Mouse (Mus musculus) embryo, embryonic 11 days (tissue): ENCODE results near the gene Nobox.
A peak's percentile ranks its signal among the peaks of the same experiment; 100 is the strongest.

Source experiments
- DNase-seq: peaks from one replicate; pipeline ENCODE4 v3.0.0-alpha.2; 2015

Gene Nobox

GRCm38 (mm10) chr6:43272597-43272996, 36.8 kb downstream of the Nobox start:
- DNase-seq, result no peak

GRCm38 (mm10) chr6:43266356-43266755, 43.0 kb downstream of the Nobox start:
- DNase-seq, result peak; percentile 57

- peak; percentile 52 for DNase-seq
Measured at GRCm38 (mm10) chr6:43265363-43266041, 43.9 kb downstream of the Nobox start, which contains the start of gene Arhgef5. Gene Arhgef5, plus strand, starts transcription at chr6:43265582.

GRCm38 (mm10) chr6:43260756-43261155, 48.6 kb downstream of the Nobox start:
- DNase-seq, result no peak

- DNase-seq, result peak; percentile 53
Measured at GRCm38 (mm10) chr6:43254193-43254926, 55.0 kb downstream of the Nobox start.
